Mouse (Mus musculus): ENCODE data around the gene Ptpn7. TPM values are rescaled to one million over a fixed set of nuclear protein-coding genes. Genes with fewer than 3 reads are reported as not detected.

Ptpn7 gene
- polyA plus RNA-seq, 1 experiment from 2014 or later = 1.3 TPM

GRCm38 (mm10) chr1:135167435-135167834 lies 34.9 kb downstream of the Ptpn7 start, which contains the start of gene Gpr37l1:
TSS of gene Gpr37l1 (minus strand) at chr1:135167681.
- no peak for DNase-seq (ENCODE audit: low spot score)
- Histone ChIP-seq H3K36me3 (replicated peaks) (no peaks in the 10 kb centered on the region), H3K4me1 (peaks cover 4% of the 10 kb centered on the region; the same call in 1 of the 2 replicates), H3K27ac (replicated peaks) (no peak within 1 kb of the TSS), H3K4me3 (no peak within 1 kb of the TSS), H3K27me3 (replicated peaks; ENCODE audit: low read depth, poor library complexity, severe bottlenecking) (no peaks in the 10 kb centered on the region; the same call in 1 of the 2 replicates), H3K9me3 (no peaks in the 10 kb centered on the region)
- WGBS = 64% methylated on average over 11 of the region's 11 CpGs

DNA sequence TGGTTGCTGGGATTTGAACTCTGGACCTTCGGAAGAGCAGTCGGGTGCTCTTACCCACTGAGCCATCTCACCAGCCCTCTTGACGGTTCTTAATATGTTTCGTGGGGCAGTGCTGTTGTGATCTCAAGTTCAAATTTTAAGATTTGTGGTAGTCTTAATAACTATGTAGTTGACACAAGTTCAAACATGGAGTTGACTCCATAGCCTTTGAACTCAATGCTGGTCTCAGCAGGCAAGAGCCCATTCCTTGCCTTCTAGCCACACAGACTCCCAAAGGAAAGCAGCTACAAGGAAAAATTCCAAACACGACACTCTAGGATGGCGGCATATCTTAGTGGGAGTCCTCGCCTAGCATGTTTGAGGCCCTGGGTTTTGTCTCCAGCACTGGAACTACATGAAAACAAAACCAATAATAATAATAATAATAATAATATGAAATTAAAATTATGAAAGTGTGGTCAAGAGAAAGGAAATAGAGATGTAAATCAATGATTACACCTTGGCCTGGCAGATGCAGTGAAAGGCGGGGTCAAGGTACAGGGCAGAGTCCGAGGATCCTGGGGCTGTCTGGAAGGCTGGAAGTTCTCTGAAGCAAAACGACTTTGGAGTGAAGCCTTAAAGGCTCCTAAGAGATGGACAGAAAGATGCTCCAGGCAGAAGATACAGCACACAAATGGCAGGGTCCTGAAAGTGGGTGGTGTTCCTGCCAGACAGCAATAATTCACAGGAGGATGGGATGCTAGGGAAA lies 36.1 kb downstream of the Ptpn7 start:
- 90% methylated on average over 10 of the region's 10 CpGs for WGBS
- Histone ChIP-seq H3K9me3 (no peaks in the 10 kb centered on the region), H3K4me3 (no peak overlapping the region), H3K27ac (replicated peaks) (no peak overlapping the region), H3K27me3 (replicated peaks; ENCODE audit: low read depth, poor library complexity, severe bottlenecking) (no peaks in the 10 kb centered on the region), H3K4me1 (no peaks in the 10 kb centered on the region), H3K36me3 (replicated peaks) (no peaks in the 10 kb centered on the region)
- DNase-seq (ENCODE audit: low spot score) = no peak

- 61% methylated on average over 12 of the region's 12 CpGs for WGBS
- no peak for DNase-seq (ENCODE audit: low spot score)
- Histone ChIP-seq H3K4me1 (no peaks in the 10 kb centered on the region), H3K27ac (replicated peaks) (no peak overlapping the region), H3K9me3 (no peaks in the 10 kb centered on the region), H3K36me3 (replicated peaks) (no peaks in the 10 kb centered on the region), H3K4me3 (no peak overlapping the region), H3K27me3 (replicated peaks; ENCODE audit: low read depth, poor library complexity, severe bottlenecking) (no peaks in the 10 kb centered on the region)
These were observed 37.2 kb downstream of the Ptpn7 start for GRCm38 (mm10) chr1:135169556-135170224.

DNA sequence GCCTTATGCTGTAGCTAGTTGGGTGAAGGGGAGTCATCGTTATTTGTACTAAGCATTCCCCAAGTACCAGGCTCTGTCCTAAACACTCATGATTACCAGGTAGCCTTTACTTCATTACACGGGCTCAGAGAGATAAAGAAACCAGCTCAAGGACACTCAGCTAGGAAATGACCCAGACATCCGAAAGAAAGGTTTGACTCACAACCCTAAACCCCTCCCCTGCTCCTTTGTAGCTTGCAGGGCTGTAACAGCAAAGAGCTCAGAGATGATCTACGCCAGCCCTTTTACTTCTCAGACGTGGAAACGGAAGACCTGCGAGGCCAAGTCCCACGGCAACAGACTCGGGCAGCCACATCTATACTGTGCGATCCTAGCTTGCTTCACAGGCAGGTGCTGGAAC lies 37.8 kb downstream of the Ptpn7 start:
- Histone ChIP-seq H3K9me3 (no peaks in the 10 kb centered on the region), H3K27me3 (replicated peaks; ENCODE audit: low read depth, poor library complexity, severe bottlenecking) (no peaks in the 10 kb centered on the region), H3K27ac (replicated peaks) (no peak overlapping the region), H3K36me3 (replicated peaks) (no peaks in the 10 kb centered on the region), H3K4me3 (no peak overlapping the region), H3K4me1 (no peaks in the 10 kb centered on the region)
- no peak for DNase-seq (ENCODE audit: low spot score)
- 77% methylated on average over 10 of the region's 10 CpGs for WGBS

DNA sequence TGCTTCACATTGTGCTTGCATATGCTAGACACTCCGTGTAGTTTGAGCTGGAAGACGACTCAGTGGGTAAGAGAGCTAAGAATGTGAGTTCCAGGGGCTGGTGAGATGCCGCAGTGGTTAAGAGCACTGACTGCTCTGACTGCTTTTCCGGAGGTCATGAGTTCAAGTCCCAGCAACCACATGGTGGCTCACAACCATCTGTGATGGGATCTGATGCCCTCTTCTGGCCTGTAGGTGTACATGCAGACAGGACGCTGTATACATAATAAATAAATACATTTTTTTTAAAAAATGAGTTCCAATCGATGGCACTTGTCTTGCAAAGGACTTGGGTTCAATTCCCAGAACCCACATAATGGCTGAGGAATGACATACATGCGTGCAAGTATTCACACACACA lies 38.7 kb downstream of the Ptpn7 start:
- no peaks in the 10 kb centered on the region for H3K4me1 ChIP-seq
- H3K36me3 ChIP-seq (replicated peaks) = no peaks in the 10 kb centered on the region
- H3K27me3 ChIP-seq (replicated peaks; ENCODE audit: low read depth, poor library complexity, severe bottlenecking) = no peaks in the 10 kb centered on the region
- DNase-seq (ENCODE audit: low spot score) = no peak
- no peak overlapping the region for H3K4me3 ChIP-seq
- H3K9me3 ChIP-seq = no peaks in the 10 kb centered on the region
- H3K27ac ChIP-seq (replicated peaks) = no peak overlapping the region
- WGBS = 83% methylated on average over 7 of the region's 7 CpGs

- Histone ChIP-seq H3K4me1 (no peaks in the 10 kb centered on the region), H3K27ac (replicated peaks) (no peak overlapping the region)
- DNase-seq (ENCODE audit: low spot score) = peak; percentile 63
These were observed 39.5 kb downstream of the Ptpn7 start for GRCm38 (mm10) chr1:135171984-135172383.

GRCm38 (mm10) chr1:135173311-135173710 lies 40.8 kb downstream of the Ptpn7 start:
- no peaks in the 10 kb centered on the region for H3K36me3 ChIP-seq (replicated peaks)
- H3K4me3 ChIP-seq = no peak overlapping the region
- no peaks in the 10 kb centered on the region for H3K9me3 ChIP-seq
- WGBS = 94% methylated on average over 6 of the region's 6 CpGs
- no peak for DNase-seq (ENCODE audit: low spot score)
- H3K27ac ChIP-seq (replicated peaks) = no peak overlapping the region
- no peaks in the 10 kb centered on the region for H3K4me1 ChIP-seq
- no peaks in the 10 kb centered on the region for H3K27me3 ChIP-seq (replicated peaks; ENCODE audit: low read depth, poor library complexity, severe bottlenecking)

More at GRCm38 (mm10) chr1:135171984-135172383, 39.5 kb downstream of the Ptpn7 start:
- Histone ChIP-seq H3K9me3 (no peaks in the 10 kb centered on the region), H3K4me3 (no peak overlapping the region), H3K27me3 (replicated peaks; ENCODE audit: low read depth, poor library complexity, severe bottlenecking) (no peaks in the 10 kb centered on the region), H3K36me3 (replicated peaks) (no peaks in the 10 kb centered on the region)
- WGBS = 51% methylated on average over 6 of the region's 6 CpGs

DNA sequence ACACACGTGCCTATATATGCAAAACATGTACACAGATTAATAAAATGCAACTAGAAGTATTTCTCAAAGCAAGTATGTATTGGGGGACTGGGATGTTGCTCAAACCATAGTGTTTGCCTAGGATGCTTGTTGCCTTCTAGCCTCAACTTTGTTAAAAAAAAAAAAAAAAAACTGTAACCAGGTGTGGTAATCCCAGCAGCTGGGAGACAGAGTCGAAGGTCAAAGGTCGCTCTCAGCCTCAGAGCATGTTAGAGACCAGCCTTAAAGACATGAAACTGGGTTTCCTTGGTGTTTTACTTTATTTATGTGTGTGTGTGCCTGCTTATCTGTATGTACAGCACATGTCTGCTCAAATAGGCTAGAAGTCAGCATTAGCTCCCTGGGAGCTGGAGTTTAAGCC lies 42.7 kb downstream of the Ptpn7 start:
- Histone ChIP-seq H3K27ac (replicated peaks) (no peak overlapping the region), H3K36me3 (replicated peaks) (no peaks in the 10 kb centered on the region), H3K4me1 (no peaks in the 10 kb centered on the region), H3K27me3 (replicated peaks; ENCODE audit: low read depth, poor library complexity, severe bottlenecking) (no peaks in the 10 kb centered on the region), H3K4me3 (no peak overlapping the region), H3K9me3 (no peaks in the 10 kb centered on the region)
- no peak for DNase-seq (ENCODE audit: low spot score)
- WGBS = 81% methylated on average over 3 of the region's 3 CpGs

- no peaks in the 10 kb centered on the region for H3K9me3 ChIP-seq
- no peak overlapping the region for H3K27ac ChIP-seq (replicated peaks)
- H3K27me3 ChIP-seq (replicated peaks; ENCODE audit: low read depth, poor library complexity, severe bottlenecking) = no peaks in the 10 kb centered on the region
- H3K4me3 ChIP-seq = no peak overlapping the region
- no peak for DNase-seq (ENCODE audit: low spot score)
- no peaks in the 10 kb centered on the region for H3K36me3 ChIP-seq (replicated peaks)
- no peaks in the 10 kb centered on the region; the same call in 1 of the 2 replicates for H3K4me1 ChIP-seq
- 85% methylated on average over 3 of the region's 3 CpGs for WGBS
These were observed 45.2 kb downstream of the Ptpn7 start for GRCm38 (mm10) chr1:135177724-135178123.

- Histone ChIP-seq H3K4me1 (peaks cover 8% of the 10 kb centered on the region), H3K27ac (replicated peaks) (no peak overlapping the region), H3K27me3 (replicated peaks; ENCODE audit: low read depth, poor library complexity, severe bottlenecking) (no peaks in the 10 kb centered on the region), H3K4me3 (no peak overlapping the region), H3K9me3 (no peaks in the 10 kb centered on the region), H3K36me3 (replicated peaks) (no peaks in the 10 kb centered on the region)
- DNase-seq (ENCODE audit: low spot score) = no peak
- 85% methylated on average over 7 of the region's 7 CpGs for WGBS
These were observed 46.4 kb downstream of the Ptpn7 start for GRCm38 (mm10) chr1:135178863-135179262.

- Histone ChIP-seq H3K36me3 (replicated peaks) (no peaks in the 10 kb centered on the region), H3K9me3 (no peaks in the 10 kb centered on the region), H3K4me3 (no peak overlapping the region), H3K27me3 (replicated peaks; ENCODE audit: low read depth, poor library complexity, severe bottlenecking) (peaks cover 7% of the 10 kb centered on the region; the same call in 1 of the 2 replicates), H3K27ac (replicated peaks) (no peak overlapping the region), H3K4me1 (peaks cover 14% of the 10 kb centered on the region)
- no peak for DNase-seq (ENCODE audit: low spot score)
- WGBS = 87% methylated on average over 10 of the region's 10 CpGs
These were observed 48.3 kb downstream of the Ptpn7 start for GRCm38 (mm10) chr1:135180830-135181229.

DNA sequence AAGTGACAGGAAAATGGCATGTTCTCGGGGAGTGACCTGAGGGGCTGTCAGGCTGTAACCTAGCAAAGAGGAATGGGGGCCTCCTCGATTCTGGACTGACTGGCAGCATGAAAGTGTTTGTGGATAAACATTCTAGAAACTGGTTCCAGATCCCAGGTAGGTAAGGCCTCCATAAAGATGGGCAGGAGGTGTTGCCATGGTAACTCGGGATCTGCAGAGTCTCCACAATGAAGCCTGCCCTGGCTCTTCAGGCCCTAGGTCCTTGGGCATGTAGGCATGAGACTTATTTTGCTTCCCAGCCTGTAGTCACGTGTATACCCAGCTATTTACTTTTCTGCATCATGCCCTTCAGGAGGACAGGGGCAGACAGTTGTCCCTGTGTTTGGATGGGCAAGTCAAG lies 48.8 kb downstream of the Ptpn7 start:
- Histone ChIP-seq H3K27me3 (replicated peaks; ENCODE audit: low read depth, poor library complexity, severe bottlenecking) (peaks cover 9% of the 10 kb centered on the region; the same call in 1 of the 2 replicates), H3K4me1 (peaks cover 15% of the 10 kb centered on the region), H3K27ac (replicated peaks) (no peak overlapping the region), H3K36me3 (replicated peaks) (no peaks in the 10 kb centered on the region), H3K4me3 (no peak overlapping the region), H3K9me3 (no peaks in the 10 kb centered on the region)
- no peak for DNase-seq (ENCODE audit: low spot score)
- WGBS = 78% methylated on average over 4 of the region's 4 CpGs
